Mouse (Mus musculus): ENCODE results near the gene Olfr1219.

Gene Olfr1219

DNA sequence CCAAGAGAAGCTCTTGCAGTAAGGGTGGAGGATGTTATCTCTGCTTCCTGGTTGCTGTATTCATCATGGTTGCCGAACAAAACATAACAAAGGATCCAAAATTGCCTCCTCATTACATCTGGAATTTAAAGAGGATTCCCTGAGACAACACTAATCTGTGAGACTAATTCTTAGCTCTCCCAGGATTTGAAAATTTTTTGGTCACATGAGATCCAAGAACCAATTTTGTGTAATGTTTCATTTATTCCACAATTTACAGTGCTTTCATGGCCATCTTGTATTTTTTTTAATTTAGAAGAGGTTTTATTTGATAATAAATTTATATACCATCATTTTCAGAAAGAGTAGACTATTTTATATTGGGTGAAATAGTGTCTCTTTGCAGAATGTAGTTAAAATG is at the start of gene Olfr1219:
Gene Olfr1219 (minus strand): TSS at position 101 of the 400 bp plus-strand sequence.
- DNase-seq: no peak

DNA sequence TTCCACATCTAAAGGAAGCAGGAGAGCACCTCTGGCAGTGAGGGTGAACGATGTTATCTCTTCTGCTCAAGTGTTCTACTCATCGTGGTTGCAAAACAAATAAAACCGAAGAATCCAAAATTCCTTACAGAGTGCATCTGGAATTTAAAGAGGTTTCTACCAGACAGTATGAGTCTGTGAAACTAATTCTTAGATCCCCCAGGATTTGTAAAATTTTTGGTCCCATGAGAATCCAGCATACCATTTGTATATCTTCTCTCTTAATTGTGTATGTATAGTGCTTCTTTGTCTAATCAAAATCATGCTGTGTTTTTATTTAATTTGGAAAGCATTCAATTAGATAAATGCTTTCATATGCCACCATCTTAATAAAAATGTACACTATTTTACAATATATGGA is 49.6 kb upstream of the Olfr1219 start, which contains the start of gene Olfr1222:
Gene Olfr1222 (minus strand): TSS at position 101 of the 400 bp plus-strand sequence.
- DNase-seq: no peak

DNA sequence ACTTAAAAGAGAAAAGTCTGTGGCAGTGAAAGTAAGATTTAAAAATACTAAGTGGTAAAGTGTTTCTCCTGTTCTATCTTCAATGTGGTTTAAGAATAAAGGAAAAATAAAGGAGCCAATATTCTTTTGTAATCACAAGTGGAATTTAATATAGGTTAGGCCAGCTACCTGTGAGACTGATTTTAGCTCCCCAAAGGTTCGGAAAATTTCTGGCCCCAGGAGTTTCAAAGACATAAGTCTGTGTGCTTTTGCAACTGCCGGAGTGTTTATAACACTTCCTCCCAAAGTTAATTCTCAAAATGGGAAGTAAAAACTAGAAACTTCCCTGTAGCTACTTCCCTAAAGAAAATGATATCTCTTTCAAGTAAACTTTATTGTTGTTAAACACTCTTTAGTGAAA is 33.9 kb upstream of the Olfr1219 start, which contains the start of gene Olfr1221:
Gene Olfr1221 (minus strand): TSS at position 101 of the 400 bp plus-strand sequence.
- DNase-seq: no peak

DNA sequence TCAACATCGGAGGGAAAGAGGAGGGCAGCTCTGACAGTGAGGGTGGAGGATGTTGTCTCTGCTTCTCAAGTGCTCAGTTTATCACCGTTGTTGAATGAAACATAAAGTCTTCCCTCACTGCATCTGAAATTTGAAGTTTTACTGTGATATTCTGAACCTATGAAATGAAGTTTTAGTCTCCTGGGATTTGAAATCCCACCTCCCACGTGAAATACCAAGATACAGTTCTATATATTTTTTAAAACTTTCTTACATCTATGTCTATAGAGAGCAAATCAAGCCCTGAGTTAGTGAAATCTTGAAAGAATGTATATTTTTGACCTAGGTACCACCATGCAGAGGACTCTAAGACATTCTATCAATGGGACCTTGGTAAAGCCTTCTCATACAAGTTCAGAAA is 23.4 kb upstream of the Olfr1219 start, which contains the start of gene Olfr1220:
Gene Olfr1220 (minus strand): TSS at position 101 of the 400 bp plus-strand sequence.
- no peak for DNase-seq

DNA sequence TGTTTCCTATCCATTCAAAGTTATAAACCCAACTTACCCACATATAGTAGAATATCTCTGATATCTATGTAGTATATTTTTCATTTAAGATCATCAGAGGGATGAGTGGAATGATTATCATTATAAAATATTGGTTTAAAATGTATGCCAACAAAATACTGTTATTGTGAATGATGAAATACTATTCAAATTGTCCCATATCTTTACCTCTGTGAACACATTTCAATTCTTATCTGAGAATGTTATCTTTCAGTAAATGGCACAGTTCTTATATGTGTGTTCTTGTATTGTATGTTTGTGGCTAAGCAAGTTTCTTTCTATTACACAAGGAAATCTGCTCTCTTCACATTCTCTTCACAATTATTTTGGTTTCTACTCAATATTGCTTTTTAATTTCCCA is 22.3 kb upstream of the Olfr1219 start:
- no peak for DNase-seq

DNA sequence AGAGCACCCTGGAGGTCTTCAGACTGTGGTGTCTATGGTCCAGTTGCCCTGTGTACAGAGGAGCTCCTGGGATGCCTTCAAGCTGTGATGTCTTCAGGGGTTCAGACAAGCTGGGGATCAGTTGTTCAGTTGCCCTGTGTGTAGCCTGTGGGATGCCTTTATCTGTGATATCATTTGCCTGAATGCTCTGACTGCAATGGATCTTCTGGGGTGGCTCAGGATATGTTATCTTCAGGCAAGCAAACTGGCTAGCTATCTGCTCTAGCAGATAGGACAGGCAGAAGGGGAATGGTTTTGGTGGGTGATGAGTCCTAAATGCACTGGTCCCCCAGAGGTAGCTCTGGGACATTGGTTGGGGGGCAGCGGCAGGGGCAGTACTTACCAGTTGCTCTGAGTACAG is 10.5 kb upstream of the Olfr1219 start:
- no peak for DNase-seq

DNA sequence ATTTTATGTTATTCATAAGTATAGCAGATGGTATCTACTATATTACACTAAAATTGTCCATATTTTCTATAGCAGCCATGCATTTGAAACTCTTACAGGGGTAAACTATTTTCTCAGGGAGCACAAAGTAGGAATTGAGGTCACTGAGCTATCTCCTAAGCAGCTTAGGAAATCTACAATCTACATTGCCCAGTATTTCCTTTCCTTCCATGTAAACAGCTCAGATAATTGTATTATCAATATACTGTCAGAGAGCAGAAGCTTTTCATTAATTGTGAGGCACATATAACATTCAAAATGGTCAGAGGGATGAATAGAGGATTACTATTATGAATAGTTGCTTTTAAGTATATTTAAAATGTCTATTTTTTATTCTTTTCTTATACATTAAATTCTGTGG is 1.8 kb downstream of the Olfr1219 start:
- no peak for DNase-seq

DNA sequence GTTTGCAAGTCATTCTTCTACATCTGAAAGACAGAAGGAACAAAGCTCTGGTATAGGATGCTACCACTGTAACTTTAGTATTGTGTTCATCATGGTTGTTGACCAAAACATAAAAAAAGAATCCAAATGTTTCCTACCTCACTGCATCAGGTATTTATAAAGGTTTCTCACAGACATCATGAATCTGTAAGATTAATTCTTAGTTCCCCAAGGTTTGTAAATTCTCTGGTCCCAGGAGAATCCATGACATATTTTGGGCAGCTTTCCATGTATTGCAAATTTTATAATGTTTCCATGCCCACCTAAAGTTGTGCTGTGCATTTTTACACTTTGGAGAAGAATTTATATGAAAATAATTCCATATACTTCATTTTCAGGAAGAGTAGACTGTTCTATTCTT is 22.2 kb downstream of the Olfr1219 start, which contains the start of gene Olfr1218:
Gene Olfr1218 (minus strand): TSS at position 101 of the 400 bp plus-strand sequence.
- no peak for DNase-seq

DNA sequence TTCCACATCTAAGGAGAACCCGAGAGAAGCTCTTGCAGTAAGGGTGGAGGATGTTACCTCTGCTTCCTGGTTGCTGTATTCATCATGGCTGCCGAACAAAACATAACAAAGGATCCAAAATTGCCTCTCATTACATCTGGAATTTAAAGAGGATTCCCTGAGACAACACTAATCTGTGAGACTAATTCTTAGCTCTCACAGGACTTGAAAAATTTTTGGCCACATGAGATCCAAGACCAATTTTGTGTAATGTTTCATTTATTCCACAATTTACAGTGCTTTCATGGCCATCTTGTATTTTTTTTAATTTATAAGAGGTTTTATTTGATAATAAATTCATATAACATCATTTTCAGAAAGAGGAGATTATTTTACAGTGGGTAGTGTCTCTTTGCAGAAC is 51.3 kb downstream of the Olfr1219 start, which contains the start of gene Olfr1217:
Gene Olfr1217 (minus strand): TSS at position 101 of the 400 bp plus-strand sequence.
- no peak for DNase-seq
